Mouse (Mus musculus): Measurements from ENCODE around the gene Fam207a.

Fam207a gene

GRCm38 (mm10) chr10:77455251-77456010, 60.2 kb downstream of the Fam207a start:
- DNase-seq (ENCODE audit: low spot score): no peak

DNA sequence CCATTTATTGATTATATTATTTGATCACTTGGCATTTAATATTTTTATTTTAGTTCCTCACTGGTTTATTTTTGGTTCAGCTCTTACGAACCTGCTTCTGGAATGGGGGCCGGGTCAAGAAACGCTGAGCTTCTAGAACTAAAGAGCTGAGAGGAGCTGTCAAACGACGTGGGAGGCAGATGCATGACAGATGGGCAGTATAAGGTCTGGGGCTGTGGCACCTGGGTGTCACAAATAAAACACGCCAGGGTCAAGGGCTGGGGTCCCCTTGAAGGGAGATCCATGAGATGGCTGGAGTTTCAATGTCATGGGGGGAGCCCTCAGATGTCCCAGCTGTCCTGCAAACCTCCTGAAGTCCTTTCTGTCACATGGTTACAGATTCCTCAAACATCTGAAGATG, 60.8 kb downstream of the Fam207a start:
- DNase-seq (ENCODE audit: low spot score): no peak

DNA sequence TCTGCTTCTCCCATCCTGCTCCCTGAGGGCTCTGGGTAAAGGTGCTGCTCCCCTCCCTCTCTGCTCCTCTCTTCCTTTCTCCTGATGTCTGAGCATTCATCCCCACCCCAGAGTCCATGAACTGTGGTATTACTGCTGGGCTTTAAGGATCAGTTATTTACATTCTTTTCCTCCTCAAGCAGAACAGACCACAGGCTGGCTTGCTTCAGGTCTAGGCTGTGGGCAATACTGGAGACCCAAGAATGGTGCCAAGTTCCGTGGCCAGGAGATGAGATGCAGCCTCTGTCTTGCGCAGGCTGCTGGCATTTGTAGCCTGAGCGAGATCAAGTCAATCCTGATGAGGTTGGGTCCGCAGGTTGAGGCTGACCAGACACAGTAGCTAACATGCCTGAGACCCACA, 63.8 kb downstream of the Fam207a start:
- no peak for DNase-seq (ENCODE audit: low spot score)

DNA sequence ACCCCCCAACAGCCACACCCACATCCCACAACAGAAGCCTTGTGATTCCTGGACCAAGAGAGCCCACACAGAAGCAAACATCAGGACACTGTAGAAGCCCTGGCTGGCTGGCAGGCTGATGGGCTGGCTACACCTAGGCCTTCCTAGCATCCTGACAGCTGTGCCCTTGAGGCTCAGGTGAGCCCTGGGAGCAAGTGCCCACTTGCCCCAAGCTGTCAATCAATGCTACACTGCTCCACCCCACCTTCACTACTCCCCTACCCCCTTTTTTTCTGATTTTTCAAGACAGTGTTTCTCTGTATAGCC, 65.5 kb downstream of the Fam207a start:
- DNase-seq (ENCODE audit: low spot score): no peak

DNA sequence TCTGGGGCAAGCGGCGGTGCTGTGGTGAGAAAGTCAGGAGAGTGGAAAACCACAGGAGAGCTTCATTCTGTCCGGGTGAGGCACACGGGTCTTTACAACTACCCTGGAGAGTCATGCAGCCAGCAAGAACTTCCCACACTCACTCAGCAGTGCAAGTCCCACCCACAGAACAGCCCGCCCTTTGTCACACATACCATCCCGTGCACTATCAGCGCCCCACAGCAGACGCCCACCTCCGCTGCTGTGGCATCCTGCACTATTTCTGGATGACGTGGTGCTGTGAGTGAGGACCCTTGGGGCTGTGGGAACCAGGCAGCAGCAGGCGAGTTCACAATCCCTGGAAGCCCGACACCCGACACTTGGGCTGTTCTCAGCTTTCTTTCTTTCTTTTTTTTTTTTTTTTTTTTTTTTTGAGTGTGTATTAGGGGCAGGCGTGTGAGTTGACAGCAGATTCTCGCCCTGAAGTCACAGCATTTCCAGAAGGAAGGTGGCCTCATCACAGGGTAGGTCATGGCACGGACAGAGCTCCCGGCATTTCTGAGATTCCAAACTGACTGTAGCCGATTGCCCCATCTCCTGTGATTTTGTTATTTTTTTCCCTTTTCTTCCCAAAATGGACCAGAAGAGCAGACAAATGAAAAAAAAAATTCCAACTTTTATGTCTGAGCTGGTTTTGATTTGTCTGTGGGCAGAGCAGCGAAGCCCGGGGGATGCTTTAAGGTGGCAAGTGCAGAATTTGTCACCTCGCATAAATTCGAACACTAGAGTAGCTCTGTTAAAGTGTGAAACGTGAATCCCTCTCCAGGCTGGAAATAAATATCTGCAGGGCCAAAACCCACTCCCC, 66.0 kb downstream of the Fam207a start:
- no peak for DNase-seq (ENCODE audit: low spot score)

- no peak for DNase-seq (ENCODE audit: low spot score)
Observed at GRCm38 (mm10) chr10:77448698-77449247, 66.8 kb downstream of the Fam207a start.

DNA sequence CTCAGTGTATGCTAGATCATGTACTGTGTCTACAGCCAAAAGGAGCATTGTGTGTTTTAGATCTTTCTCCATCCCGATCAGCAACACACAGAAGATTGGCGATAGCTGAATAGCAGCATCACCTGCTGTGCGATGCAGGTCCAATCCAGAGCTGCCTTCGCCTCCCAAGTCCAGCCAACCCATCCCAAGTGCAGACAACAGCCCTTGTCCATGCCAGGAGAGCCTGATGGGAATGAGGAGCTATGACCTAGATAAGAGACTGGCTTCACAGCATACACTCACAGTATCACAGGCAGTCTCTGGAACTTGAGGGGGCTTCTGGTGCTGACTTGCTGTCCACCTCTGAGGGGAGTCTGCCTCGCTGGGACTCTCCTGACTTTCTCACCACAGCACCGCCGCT, 67.4 kb downstream of the Fam207a start:
- no peak for DNase-seq (ENCODE audit: low spot score)

- DNase-seq (ENCODE audit: low spot score): no peak
Observed at GRCm38 (mm10) chr10:77447755-77448154, 67.8 kb downstream of the Fam207a start.

GRCm38 (mm10) chr10:77442250-77442649, 73.3 kb downstream of the Fam207a start:
- DNase-seq (ENCODE audit: low spot score): no peak

DNA sequence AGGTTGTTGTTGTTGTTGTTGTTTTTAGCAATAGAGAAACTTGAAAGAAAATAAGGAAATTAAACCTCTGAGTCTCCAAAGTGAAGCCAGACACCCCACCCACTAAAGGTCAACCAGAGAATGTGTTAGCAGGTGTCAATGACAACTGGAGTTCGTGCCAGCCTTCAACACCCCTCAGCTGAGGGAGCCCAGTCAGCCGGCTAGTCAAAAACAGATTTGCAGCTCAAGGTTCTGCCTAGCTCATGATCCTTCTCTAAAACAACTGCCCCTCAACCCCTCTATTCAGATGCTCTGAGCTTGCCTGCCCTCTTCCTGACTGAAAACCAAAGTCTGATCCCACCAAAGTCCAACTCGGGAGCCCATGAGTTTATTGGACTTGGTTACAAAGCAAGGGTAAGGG, 73.8 kb downstream of the Fam207a start:
- DNase-seq (ENCODE audit: low spot score): no peak

DNA sequence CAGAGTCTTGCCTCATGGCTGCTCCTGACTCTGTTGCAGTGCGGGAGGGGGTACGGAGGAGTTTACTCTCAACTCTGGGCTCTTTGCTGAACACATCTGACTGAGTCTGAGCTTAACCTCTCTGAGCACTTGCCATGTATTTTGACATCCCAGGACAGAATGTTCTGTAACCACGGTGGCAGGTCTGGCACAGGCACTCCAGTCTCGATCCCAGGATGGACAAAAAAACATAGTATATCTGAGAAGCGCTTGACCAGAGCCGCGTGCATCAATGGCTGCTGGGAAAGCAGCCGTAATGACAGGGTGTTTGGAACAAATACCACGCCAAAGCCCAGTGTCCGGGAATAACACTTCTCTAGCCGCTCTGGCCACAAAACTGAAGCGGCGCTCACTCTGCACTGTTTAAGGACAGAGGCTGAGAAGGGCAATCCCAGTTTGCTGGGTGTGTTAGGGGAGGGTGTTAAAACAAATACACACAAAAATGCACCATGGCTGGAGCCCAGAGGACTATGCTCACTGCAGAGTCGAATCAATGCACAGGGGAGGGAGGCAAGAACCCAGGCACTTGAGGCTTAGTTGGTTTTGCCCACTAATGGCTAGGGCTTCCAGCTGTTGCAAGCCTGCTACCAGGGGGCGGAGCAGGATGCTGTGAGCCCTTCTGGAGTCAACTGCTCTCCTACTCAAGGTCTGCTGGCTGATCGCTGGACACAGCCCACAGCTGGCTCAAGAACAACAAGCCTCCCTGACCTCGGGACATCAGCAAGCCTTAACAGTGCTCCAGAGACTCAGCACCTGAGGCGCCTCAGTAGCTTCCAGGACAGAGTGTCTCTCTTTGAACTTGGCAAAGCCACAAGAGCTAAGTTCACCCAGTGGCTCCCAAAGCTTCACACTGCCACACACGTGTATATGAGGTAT, 74.5 kb downstream of the Fam207a start:
- no peak for DNase-seq (ENCODE audit: low spot score)

- DNase-seq (ENCODE audit: low spot score): no peak
Observed at GRCm38 (mm10) chr10:77440286-77440685, 75.3 kb downstream of the Fam207a start.

DNA sequence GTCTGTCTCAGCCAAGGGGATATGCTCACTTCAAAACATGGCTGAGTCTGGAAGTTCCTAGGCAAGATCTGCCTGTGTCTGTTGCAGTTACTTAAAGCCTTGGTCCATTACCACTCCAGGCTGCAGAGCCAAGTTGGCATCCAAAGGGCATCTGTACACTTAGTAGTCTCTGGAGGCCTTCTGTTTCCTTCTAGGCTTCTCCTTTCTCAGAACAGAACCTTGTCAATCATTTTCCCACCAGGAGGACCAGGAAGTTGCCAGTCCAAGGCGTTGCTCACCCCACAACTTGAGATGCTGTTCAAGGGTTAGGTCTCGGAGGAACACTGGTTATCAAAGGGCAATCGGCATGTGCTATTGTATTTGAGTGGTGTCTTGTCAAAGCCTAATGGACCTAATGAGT, 76.6 kb downstream of the Fam207a start:
- no peak for DNase-seq (ENCODE audit: low spot score)

DNA sequence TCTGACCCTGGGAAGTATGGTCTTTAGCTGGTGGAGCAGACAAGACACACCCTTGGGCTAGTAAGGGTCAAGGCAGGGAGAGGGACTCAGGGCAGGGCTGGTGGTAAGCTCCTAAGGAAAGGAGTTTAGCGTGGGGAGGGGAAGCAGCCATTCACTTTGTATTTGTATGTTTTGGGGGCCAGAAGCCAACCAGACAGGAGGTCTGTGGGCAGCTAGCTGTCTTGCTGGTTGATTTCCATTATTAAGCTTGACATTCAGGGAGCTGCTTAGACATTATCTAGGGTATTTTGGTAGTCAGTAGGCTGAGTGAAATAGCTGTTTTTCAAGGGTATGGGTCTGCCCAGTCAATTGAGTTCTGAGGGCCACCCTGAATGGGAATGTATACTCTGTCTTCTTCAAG, 77.6 kb downstream of the Fam207a start:
- DNase-seq (ENCODE audit: low spot score): no peak
